Mouse (Mus musculus): ENCODE measurements around the gene 4930435E12Rik. TPM values are rescaled to one million over a fixed set of nuclear protein-coding genes. Genes with fewer than 3 reads are reported as not detected.

Gene 4930435E12Rik
- polyA plus RNA-seq (2015; fragmentation: Nextera tagmentation; extraction: Ambion mirVana) = not detected in 2 replicates

DNA sequence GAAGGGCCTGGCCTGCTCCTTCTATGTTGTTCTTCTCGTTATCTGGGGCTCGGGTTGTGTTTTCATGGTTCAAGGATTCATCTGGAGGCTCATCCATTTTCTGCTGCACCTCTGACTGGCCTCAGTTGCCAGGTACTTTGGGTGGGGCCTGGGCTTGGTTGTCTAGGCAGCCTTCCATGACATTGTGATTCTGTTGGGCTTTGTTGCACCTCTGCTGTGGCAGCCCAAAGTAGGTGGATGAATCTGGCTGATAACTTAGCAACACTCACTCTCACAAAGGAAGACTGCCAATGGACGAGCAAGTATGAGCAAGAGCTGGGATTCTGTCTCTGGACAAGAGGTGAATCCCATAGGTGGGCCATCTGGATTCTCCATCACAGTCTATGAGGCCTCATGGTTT is at the start of gene 4930435E12Rik:
4930435E12Rik (minus strand) TSS at position 101 of the 400 bp plus-strand sequence.
- H3K4me1 ChIP-seq (ENCODE audit: insufficient read depth, low read depth, low read length) = no peaks in the 10 kb centered on the region
- H3K27me3 ChIP-seq (replicated peaks; ENCODE audit: insufficient read depth, low read length) = no peaks in the 10 kb centered on the region
- DNase-seq (ENCODE audit: low spot score) = no peak
- H3K4me3 ChIP-seq (ENCODE audit: low read depth, low read length) = no peak within 1 kb of the TSS
- ATAC-seq = no peak
- H3K9me3 ChIP-seq (ENCODE audit: low read length) = no peaks in the 10 kb centered on the region
- no peak within 1 kb of the TSS for H3K4me2 ChIP-seq (replicated peaks; ENCODE audit: low read depth, low read length)
- 84% methylated on average over 3 of the region's 3 CpGs for WGBS
- TF ChIP-seq CTCF (IDR thresholded peaks at IDR 0.05) = no peak
- no peak for TF ChIP-seq EP300 (IDR thresholded peaks at IDR 0.05)
- no peak within 1 kb of the TSS for H3K9ac ChIP-seq (replicated peaks; ENCODE audit: low read depth)
- H3K27ac ChIP-seq (ENCODE audit: low read length) = no peak within 1 kb of the TSS
- H3K36me3 ChIP-seq (ENCODE audit: insufficient read depth, low read length) = no peaks in the 10 kb centered on the region

DNA sequence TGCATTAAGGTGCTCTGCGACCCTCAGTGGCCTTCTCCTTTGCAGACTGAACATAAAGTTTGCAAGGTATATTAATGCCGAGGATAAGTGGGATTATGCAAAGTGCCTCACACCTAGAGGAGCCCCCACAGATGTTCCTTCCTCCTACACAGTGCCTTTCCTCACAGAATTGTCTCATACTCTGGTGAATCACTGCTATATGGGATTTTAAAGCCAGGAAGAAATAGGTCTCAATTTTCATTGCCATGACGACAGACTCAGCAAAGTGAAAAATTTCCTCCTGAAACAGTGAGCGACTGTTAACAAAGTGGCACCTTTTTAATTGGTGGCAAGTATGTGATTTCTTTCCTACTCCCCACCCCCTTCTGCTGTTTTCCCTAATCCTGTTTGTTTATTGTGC is 45.9 kb upstream of the 4930435E12Rik start:
- Histone ChIP-seq H3K4me1 (ENCODE audit: insufficient read depth, low read depth, low read length) (no peaks in the 10 kb centered on the region), H3K4me3 (ENCODE audit: low read depth, low read length) (no peak overlapping the region), H3K27ac (ENCODE audit: low read length) (no peak overlapping the region), H3K9me3 (ENCODE audit: low read length) (no peaks in the 10 kb centered on the region), H3K36me3 (ENCODE audit: insufficient read depth, low read length) (no peaks in the 10 kb centered on the region), H3K9ac (replicated peaks; ENCODE audit: low read depth) (no peak overlapping the region), H3K4me2 (replicated peaks; ENCODE audit: low read depth, low read length) (no peak overlapping the region), H3K27me3 (replicated peaks; ENCODE audit: insufficient read depth, low read length) (no peaks in the 10 kb centered on the region)
- DNase-seq (ENCODE audit: low spot score) (no peak), ATAC-seq (no peak)
- TF ChIP-seq CTCF (IDR thresholded peaks at IDR 0.05) (no peak), EP300 (IDR thresholded peaks at IDR 0.05) (no peak)
- 30% methylated on average over 4 of the region's 4 CpGs for WGBS

DNA sequence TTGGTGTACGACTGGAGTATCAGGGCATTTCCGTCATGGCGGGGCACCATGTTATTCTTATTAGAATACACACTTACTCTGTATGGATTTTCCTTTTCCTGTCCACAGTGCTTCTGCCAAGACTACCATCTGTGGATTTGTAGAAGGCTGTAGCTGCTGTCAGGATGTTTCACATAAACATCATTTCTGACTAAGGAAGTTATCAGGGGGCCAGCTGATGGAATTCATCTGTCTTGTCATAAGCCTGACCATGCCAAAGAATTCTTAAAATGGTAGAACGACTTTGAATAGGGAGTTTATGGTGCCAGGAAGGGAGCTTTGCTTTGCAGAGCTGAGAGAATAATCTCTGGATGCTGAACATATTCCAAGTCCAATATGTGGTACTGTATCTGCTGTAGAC is 44.7 kb upstream of the 4930435E12Rik start:
- H3K27ac ChIP-seq (ENCODE audit: low read length) = no peak overlapping the region
- no peaks in the 10 kb centered on the region for H3K27me3 ChIP-seq (replicated peaks; ENCODE audit: insufficient read depth, low read length)
- no peaks in the 10 kb centered on the region for H3K4me1 ChIP-seq (ENCODE audit: insufficient read depth, low read depth, low read length)
- H3K4me3 ChIP-seq (ENCODE audit: low read depth, low read length) = no peak overlapping the region
- no peak overlapping the region for H3K9ac ChIP-seq (replicated peaks; ENCODE audit: low read depth)
- no peak for ATAC-seq
- DNase-seq (ENCODE audit: low spot score) = no peak
- no peaks in the 10 kb centered on the region for H3K36me3 ChIP-seq (ENCODE audit: insufficient read depth, low read length)
- no peak for TF ChIP-seq CTCF (IDR thresholded peaks at IDR 0.05)
- no peak for TF ChIP-seq EP300 (IDR thresholded peaks at IDR 0.05)
- H3K4me2 ChIP-seq (replicated peaks; ENCODE audit: low read depth, low read length) = no peak overlapping the region
- 42% methylated on average over 4 of the region's 4 CpGs for WGBS
- H3K9me3 ChIP-seq (ENCODE audit: low read length) = no peaks in the 10 kb centered on the region

DNA sequence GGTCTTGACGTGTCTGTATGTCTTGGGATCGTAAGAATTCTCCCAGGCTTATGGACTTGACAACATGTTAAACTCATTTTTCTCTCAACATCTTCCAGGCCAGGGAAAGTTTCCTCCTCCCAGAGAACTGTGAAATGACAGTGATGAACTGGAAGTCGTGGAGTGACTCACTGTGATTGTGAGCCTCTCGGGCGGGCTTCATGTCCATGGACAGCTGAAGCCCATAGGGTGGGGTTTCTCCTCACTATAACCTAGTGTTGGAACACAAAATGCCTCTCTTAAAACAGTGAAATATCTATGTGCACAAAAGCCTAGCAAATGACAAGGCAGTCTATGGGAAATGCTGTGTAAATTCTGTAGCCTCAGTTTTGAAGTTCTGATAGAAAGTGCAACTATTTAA is 35.8 kb upstream of the 4930435E12Rik start:
- no peaks in the 10 kb centered on the region for H3K9me3 ChIP-seq (ENCODE audit: low read length)
- H3K4me1 ChIP-seq (ENCODE audit: insufficient read depth, low read depth, low read length) = no peaks in the 10 kb centered on the region
- no peaks in the 10 kb centered on the region for H3K27me3 ChIP-seq (replicated peaks; ENCODE audit: insufficient read depth, low read length)
- DNase-seq (ENCODE audit: low spot score) (no peak), ATAC-seq (no peak)
- H3K36me3 ChIP-seq (ENCODE audit: insufficient read depth, low read length) = no peaks in the 10 kb centered on the region
- no peak overlapping the region for H3K4me3 ChIP-seq (ENCODE audit: low read depth, low read length)
- TF ChIP-seq CTCF (IDR thresholded peaks at IDR 0.05) = no peak
- TF ChIP-seq EP300 (IDR thresholded peaks at IDR 0.05) = no peak
- WGBS = 53% methylated on average over 5 of the region's 5 CpGs
- no peak overlapping the region for H3K9ac ChIP-seq (replicated peaks; ENCODE audit: low read depth)
- H3K4me2 ChIP-seq (replicated peaks; ENCODE audit: low read depth, low read length) = no peak overlapping the region
- H3K27ac ChIP-seq (ENCODE audit: low read length) = no peak overlapping the region

DNA sequence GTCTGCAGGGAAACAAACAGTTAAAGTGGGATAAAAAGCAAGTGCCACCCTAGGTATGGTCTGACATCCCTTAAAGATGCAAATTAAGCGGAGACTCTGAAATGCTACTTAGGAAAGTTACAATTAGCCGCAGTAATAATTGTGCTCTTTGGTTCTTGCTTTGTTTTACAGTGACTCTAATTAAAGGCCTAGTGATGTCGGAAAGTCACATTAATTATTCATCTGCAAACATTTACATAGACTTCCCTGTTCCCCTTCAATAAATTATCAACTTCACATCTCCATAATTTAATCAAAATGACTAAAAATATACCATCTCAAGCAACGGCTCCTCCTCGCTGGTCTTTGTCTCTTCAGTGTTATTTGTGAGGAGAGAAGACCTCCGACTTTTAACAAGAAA is 32.0 kb upstream of the 4930435E12Rik start:
- no peaks in the 10 kb centered on the region for H3K4me1 ChIP-seq (ENCODE audit: insufficient read depth, low read depth, low read length)
- TF ChIP-seq EP300 (IDR thresholded peaks at IDR 0.05) = no peak
- no peak for TF ChIP-seq CTCF (IDR thresholded peaks at IDR 0.05)
- WGBS = 69% methylated on average over 6 of the region's 6 CpGs

DNA sequence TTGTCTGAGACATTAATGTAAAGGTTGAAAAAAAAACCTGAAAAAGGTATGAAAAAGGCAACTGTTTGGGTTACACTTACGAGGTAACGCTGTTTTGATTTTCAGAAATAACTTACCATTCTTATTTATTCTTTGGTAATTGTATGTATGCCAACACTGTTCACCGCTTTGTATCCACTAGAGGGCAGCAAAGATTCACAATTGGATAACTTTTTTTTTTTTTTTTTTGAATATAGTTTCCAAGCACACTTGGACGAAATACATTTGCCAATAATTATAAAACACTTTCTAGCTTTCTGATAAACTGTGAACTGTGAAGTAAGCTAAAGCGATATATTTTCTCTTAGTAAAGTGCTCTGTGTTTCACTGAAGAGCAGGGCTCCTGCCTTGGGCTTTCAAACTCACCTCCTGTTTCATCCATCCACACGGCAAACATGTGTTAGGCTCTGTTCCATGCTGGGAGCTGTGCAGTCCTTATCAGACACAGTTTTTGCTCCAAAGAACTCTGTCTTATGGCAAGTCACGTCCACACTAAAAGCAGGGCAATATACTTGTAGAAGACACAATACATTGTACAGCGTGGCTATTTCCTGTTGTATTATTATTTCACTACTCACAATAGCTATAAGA is 29.7 kb upstream of the 4930435E12Rik start:
- H3K4me3 ChIP-seq (ENCODE audit: low read depth, low read length) = no peak overlapping the region
- no peak overlapping the region for H3K4me2 ChIP-seq (replicated peaks; ENCODE audit: low read depth, low read length)
- H3K27me3 ChIP-seq (replicated peaks; ENCODE audit: insufficient read depth, low read length) = no peaks in the 10 kb centered on the region
- ATAC-seq (no peak), DNase-seq (ENCODE audit: low spot score) (peak; percentile 75)
- no peaks in the 10 kb centered on the region for H3K36me3 ChIP-seq (ENCODE audit: insufficient read depth, low read length)
- 20% methylated on average over 8 of the region's 8 CpGs for WGBS
- H3K9me3 ChIP-seq (ENCODE audit: low read length) = no peaks in the 10 kb centered on the region
- no peak overlapping the region for H3K27ac ChIP-seq (ENCODE audit: low read length)
- no peaks in the 10 kb centered on the region for H3K4me1 ChIP-seq (ENCODE audit: insufficient read depth, low read depth, low read length)
- TF ChIP-seq EP300 (IDR thresholded peaks at IDR 0.05) (peak; percentile 33; the same call in 1 of the 2 replicates), CTCF (IDR thresholded peaks at IDR 0.05) (peak; percentile 72)
- no peak overlapping the region for H3K9ac ChIP-seq (replicated peaks; ENCODE audit: low read depth)

More for the DNA sequence above, 32.0 kb upstream of the 4930435E12Rik start:
- Histone ChIP-seq H3K9me3 (ENCODE audit: low read length) (no peaks in the 10 kb centered on the region), H3K36me3 (ENCODE audit: insufficient read depth, low read length) (no peaks in the 10 kb centered on the region), H3K27ac (ENCODE audit: low read length) (no peak overlapping the region), H3K4me2 (replicated peaks; ENCODE audit: low read depth, low read length) (no peak overlapping the region), H3K27me3 (replicated peaks; ENCODE audit: insufficient read depth, low read length) (no peaks in the 10 kb centered on the region), H3K9ac (replicated peaks; ENCODE audit: low read depth) (no peak overlapping the region), H3K4me3 (ENCODE audit: low read depth, low read length) (no peak overlapping the region)
- DNase-seq (ENCODE audit: low spot score) = no peak
- no peak for ATAC-seq
